Mouse (Mus musculus): Measurements from ENCODE around the gene Irak3.

GRCm38 (mm10) chr10:120165793-120166503 is 36.0 kb downstream of the Irak3 start:
- TF ChIP-seq POLR2A (IDR thresholded peaks at IDR 0.05; ENCODE audit: low read depth, low read length) (no peak), CTCF (IDR thresholded peaks at IDR 0.05; ENCODE audit: extremely low read depth, insufficient read depth, insufficient read length, insufficient replicate concordance) (no peak)

All from spleen, adult 2 months (tissue).